Mouse (Mus musculus): ENCODE measurements around the gene Mbl2.
"Not testable (repeated sequence)": the region's sequence is repeated elsewhere in the genome, so short reads cannot be mapped to it uniquely, and the experiment has no call there.

GRCm38 (mm10) chr19:30222593-30222992, 10.1 kb upstream of the Mbl2 start:
- TF ChIP-seq EP300, CTCF (IDR thresholded peaks at IDR 0.05; ENCODE audit: low read depth): not testable (repeated sequence)

Data from heart, postnatal 0 days (tissue).